Mouse (Mus musculus) cerebellum, adult 2 months (tissue): ENCODE results near the gene Kcnk7.

Experiments
- CTCF ChIP-seq: fragments of 200-500 bp; IDR thresholded peaks from 2 replicates; pipeline ENCODE4 v1.5.1; 2011; ENCODE audit warnings: low read depth, mild to moderate bottlenecking, control low read depth, low read length, moderate library complexity, borderline replicate concordance; ENCODE audit not compliant: insufficient read depth
- POLR2A ChIP-seq: fragments of 200-500 bp; IDR thresholded peaks from 2 replicates; pipeline ENCODE4 v1.6.1; 2011; ENCODE audit warnings: low read length, control low read depth, borderline replicate concordance; ENCODE audit not compliant: insufficient read depth

GRCm38 (mm10) chr19:5666386-5666785 is 37.8 kb upstream of the Kcnk7 start:
- TF ChIP-seq POLR2A (no peak), CTCF (no peak)
